Mouse (Mus musculus): ENCODE measurements around the gene Atg101.

Gene Atg101

DNA sequence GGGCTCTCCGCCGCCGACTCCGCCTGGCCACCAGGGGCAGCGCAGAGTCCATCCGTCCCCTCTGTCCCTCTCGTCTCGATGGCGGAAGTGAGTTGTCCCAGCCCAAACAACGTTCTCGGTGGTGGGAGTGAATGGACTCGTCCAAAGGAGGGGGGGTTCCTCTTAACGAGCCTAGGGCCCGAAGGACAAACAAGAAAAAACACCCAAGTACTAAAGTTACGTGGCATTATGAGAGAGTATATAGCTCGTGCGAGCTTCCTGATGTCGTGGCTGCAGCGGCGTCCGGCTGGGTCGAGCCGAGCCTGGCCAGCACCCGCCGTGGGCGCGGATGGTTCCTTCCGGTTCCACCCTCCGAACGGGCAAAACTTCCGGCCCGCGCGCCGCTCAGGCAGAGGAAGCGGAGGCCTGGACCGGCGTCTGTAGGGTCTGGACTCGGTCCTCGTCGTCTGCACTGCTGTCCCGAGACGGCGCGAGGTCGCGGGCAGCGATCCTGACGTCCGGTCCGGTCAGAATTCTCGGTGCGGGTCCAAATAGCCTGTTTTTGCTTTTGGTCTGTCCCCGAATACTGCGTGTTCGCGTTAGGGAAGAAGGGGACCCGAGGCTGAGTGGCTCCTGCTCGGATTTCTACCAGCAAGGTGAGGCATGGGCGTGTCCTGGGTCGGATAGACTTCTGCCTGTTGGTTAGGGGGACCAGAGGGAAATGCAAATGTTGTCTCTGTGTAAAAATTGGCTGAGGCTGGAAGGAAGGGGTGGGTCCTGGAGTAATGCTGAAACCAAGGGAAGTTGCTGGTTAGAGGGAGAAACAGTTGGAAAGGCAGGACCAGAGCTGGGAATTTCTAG, at the start of gene Atg101:
Gene Atg101 (plus strand): TSS at position 362 of the 840 bp plus-strand sequence.
- in situ Hi-C loops (cut with MboI, MseI), result loop anchor here (25.0 kb wide), 1 partner anchor 1103 kb away; no protein-coding TSS in a partner anchor

DNA sequence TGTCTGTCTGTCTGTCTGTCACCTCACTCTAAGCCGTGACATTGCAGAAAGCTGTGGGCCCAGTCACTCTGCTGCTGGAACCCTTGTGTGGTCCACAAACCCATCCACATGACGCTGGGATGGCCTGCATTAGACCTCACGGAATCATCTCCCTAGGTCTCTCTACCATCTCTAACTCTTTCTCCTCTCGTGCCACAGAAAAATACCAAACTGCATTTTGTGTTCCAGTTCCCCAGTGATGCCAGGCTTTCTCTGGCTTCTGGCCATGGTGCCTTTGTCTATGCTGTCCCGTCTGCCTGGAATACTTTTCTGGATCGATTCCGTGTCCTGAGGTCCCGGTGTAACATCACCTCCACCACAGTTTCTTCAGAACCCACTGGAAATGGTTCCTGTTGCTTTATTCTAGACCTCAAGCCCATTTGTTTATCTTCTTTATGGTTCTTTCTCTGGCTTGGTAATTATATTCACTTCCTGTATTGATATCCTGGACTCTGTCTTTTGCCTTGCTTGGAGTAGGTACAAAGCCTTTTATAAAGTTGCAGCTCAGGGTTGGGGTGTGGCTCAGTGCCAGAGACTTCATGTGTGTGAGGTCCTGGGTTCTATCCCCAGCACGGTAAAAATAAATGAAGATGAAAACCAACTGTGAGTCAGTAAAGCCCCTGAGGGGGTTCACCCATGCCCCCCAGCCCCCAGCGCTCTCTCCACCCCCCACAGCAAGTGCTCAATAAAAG, 49.3 kb upstream of the Atg101 start:
- in situ Hi-C loops (cut with MboI, MseI), result loop anchor here (5.0 kb wide), 1 partner anchor 42 kb away; no protein-coding TSS in a partner anchor

DNA sequence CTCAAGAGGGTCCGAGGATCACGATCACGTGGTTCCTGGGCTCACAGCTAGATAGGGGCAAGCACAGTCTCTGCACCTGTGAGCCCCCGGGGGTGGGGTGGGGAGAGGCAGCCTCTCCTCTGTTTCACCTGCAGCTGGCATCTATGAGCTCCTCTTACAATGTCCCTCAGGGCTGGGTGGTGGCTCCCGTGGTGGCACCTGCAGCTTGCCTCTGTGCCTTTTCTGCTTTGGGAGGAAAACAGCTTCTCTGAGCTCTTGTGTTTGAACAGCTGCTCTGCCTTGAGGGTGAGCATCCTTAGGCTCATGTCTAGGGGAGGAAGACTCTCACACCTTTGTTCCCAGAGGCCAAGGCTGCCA, 48.8 kb upstream of the Atg101 start:
- in situ Hi-C loops (cut with MboI, MseI), result loop anchor here (5.0 kb wide), 1 partner anchor 43 kb away; no protein-coding TSS in a partner anchor

DNA sequence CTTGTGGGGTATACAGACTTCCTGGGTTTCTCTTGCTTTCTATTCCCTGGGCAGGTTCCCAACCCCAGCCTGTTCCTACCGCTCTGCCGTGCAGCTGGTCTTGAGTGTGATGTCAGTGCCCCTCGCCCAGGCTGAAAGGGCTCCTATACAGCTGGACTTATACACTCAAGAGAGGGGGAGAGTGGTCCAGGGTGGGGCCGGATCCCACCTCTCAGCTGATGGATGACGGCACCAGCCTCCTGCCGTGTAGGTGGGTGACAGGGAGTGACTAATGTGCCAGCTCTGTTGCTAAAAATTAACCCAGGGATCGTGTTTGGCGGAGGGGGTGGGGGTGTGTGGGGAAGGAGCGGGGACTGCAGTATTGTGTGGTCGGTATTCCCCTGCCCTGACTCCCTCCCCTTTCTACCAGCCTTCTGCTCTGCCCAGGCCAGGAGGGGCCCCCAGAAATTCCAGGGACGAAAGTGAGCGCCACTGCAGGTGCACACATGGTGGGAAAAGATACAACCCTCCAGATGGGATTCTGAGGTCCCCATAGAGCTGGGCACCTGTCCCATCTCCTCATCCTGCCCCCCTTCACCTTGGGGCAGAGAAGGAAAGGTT, 48.2 kb upstream of the Atg101 start:
- in situ Hi-C loops (cut with MboI, MseI), result loop anchor here (5.0 kb wide), 1 partner anchor 44 kb away; no protein-coding TSS in a partner anchor

DNA sequence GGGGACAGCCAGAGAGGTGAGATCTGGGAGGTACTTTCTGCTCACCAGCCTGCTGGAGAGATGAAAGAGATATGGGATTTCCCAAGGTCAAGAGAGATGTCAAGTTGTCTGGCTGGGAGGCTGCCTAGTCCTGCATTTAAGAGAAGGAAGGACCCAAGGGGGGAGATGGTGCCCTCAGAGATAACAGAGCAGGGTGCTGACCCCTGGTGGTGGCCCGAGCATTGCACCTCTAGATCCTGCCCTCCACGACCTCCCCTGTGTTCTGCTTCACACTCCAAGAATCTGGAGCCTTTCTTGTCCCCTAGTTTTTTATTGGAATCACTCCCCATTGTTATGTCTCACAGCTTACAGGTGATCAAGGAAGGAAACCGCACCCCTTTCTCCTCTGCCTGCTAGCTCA, 47.2 kb upstream of the Atg101 start:
- in situ Hi-C loops (cut with MboI, MseI), result loop anchor here (5.0 kb wide), 1 partner anchor 45 kb away; no protein-coding TSS in a partner anchor

DNA sequence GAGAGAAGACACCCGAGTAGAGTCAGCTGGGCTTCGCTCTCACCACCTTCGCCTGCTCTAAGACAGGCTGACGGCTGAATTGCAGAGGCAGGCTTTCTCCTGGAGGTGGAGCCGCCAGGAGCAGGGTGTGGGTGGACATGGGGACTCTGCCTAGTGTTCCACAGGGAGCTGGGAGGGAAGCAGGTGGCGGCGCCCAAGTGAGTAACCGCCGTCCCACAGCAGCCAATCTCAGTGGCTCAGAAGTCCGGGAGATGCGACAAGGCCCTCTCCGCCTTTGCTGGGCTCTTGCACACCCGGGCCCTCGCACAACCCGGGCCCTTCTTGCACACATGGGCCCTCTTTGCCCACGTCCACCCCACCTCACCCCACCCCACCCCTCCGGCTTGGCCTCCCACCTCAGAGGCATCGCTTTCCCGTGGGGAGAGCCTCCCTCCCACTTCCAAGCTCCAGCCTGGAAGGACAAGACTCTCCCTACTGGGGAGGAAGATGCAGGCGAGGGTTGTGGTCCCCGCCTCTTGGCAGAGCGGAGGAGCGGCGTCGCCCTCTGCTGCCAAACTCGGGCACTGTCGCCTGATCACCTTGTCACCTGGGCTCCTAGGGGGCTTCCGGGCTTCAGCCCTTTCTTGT, 45.1 kb upstream of the Atg101 start:
- in situ Hi-C loops (cut with MboI, MseI), result loop anchor here (5.0 kb wide), 1 partner anchor 47 kb away; no protein-coding TSS in a partner anchor

DNA sequence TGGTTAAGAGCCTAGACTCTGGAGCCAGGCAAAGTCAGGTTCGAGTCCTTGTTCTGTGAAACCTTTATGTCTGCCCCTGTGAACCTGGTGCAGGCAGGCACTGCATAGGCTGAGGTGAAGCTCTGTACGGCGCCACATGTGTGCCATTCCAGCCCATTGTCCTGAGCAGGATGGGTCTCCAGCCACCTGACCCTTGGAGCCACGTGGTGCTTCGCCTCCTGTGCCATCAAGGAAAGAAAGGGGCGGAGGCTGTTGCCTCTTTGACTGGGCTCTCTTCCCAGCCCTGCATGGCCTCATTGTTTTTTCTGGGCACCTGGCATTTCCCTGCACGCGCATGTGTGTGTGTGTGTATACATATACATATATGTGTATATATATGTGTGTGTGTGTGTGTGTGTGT, 44.3 kb upstream of the Atg101 start:
- in situ Hi-C loops (cut with MboI, MseI), result loop anchor here (5.0 kb wide), 2 partner anchors 37 to 48 kb away; no protein-coding TSS in a partner anchor

DNA sequence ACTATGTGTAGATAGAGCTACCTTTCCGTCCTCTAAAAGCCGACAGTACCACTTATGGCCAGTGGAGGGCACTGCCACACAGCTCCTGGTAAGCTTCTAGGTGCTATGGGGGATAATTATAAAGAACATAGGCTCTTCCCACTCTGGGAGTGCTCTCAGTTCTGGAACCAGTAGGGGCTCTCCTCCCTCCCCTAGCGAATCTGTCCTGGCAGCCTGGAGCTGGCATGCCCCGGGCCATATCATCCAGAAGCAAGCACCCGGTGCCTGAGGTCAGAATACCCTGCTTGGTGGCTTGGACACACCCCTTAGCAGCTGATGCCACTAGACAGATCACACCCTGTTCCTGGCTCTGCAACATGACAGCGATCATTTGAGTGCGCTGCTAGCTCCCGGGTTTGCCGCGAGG, 43.3 kb upstream of the Atg101 start:
- in situ Hi-C loops (cut with MboI, MseI), result loop anchor here (5.0 kb wide), 1 partner anchor 36 kb away; no protein-coding TSS in a partner anchor

DNA sequence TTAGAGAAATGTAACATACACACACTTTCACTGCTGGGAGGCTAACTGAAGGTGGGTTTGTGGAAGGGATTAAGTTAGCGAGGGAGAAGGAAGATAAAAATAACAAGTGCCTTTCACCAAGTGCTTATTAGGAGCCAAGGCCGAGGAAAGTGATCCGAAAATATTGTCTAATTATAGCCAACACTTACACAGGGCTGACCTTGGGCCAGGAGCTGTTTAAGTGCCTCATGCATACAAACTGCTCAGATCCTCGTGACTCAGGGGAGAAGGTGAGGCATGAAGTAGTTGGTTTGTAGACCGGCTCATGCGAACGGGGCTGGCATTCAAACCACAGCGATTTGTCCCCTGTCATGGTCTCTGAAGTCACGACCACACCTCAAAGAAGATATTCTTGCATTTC, 42.8 kb upstream of the Atg101 start:
- in situ Hi-C loops (cut with MboI, MseI), result loop anchor here (5.0 kb wide), 1 partner anchor 36 kb away; no protein-coding TSS in a partner anchor

DNA sequence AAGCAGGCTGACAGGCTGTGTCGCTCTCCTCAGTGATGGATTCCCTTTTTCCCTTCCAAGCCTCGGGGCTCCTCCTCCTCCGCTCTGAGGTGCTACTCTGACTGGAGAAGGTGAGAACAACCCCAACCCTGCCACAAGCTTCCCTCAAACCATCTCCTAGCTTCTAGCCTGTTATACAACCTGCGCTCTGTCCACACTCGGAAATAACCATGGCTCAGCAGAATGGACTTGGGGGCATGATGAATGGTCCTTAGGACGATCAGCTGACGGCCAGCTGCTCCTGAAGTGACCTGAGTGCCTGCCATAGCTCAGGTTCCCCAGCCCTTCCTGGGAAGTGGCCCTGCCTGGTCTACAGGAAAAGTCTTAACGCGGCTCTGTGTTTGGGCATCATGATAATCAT, 42.2 kb upstream of the Atg101 start:
- in situ Hi-C loops (cut with MboI, MseI), result loop anchor here (5.0 kb wide), 1 partner anchor 35 kb away; no protein-coding TSS in a partner anchor

DNA sequence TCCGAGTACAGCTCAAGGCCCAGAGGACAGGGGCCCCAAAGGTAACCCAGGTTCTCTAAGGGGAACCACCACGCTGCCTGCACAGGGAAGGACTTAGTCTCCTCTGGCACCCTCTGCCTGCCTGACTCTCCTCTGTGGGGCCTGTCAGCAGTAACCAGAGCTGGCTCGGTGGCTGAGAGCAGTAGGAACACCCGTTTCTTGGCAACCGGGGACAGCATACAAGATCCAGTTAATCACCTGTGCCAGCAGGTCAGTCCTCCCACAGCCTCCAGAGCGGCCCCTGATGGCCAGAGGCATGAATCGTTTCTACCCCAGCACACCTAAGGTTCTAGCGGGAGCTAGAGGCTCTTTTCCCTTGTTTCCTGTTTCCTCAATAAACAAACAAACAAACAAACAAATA, 41.4 kb upstream of the Atg101 start:
- in situ Hi-C loops (cut with MboI, MseI), result loop anchor here (5.0 kb wide), 1 partner anchor 35 kb away; no protein-coding TSS in a partner anchor

DNA sequence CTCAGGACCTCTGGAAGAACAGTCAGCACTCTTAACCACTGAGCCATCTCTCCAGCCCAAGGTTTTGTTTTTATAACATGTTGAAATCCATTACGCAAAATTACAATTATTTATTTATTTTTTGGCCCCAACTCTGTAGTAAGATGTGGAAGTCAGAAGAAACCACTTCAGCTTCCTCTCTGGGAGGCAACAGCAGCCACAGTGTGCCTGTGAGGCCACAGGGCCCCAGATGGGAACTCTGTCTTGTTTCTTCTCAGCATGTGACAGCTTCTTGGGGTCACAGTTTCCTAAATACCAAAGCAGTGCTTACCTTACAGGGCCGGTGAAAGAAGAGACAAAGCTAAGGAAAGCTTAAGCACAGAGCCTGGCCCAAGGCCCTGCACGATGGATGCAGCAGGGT, 40.1 kb upstream of the Atg101 start:
- in situ Hi-C loops (cut with MboI, MseI), result loop anchor here (5.0 kb wide), 1 partner anchor 33 kb away; no protein-coding TSS in a partner anchor

DNA sequence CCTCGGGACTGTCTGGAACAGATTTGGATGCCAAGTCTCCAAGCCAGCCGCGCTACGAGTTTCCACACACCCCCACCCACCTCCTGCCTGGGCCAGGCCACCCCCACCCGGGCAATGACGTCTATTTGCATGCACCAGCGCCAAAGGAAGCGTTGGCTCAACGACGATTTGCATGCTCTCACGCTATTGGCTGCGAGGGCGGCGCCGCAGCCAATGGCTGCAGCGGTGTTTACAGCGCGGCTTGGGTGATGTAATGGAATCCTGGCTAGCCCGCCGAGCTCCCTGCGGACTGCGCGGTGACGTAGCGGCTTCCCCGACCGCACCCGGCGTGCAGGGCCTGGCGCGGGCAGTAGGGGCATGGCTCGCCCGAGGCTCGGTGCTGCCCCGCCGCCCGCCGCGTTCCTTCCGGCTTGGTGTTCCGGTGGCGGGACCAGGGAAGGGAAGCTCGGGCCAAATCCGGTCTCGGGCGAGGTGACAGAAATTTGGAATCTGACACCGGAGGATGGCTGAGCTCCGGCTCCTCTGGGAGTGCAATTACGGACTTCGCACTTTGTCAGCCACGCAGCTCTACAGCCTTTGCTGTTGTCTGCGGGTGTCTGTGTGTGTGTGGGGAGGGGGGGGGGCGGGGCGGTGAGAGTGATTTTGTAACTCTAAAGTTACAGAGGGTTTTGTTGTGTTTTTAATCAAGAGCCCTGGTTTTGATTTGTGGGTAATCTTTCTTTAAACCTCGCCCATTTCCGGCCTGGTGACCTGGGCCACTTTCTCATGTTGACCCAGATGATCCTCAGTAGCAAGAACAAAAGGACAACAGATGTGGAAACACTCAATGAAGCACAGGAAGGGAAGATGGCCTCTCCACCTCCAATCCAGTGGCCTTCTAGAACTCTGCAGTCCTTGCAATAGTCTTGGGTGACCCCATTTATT, 37.6 kb upstream of the Atg101 start:
- in situ Hi-C loops (cut with MboI, MseI), result no loop called here

DNA sequence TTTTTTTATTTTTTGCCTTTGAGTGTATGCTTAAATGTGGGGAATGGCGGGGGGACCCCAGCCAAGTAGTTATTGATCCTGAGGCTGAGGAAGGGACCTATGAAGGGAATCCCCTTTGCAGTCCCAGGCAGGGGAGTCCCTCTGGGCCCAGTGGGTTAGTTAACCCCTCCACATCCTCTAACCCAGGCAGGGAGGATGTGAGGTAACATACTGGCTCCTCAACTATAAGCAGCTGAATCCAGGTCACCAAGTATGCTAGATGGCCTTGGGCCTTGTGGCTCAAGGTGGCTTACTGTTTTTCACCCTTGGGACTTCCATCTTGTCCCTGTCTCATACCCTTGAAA, 36.9 kb upstream of the Atg101 start:
- in situ Hi-C loops (cut with MboI, MseI), result no loop called here

DNA sequence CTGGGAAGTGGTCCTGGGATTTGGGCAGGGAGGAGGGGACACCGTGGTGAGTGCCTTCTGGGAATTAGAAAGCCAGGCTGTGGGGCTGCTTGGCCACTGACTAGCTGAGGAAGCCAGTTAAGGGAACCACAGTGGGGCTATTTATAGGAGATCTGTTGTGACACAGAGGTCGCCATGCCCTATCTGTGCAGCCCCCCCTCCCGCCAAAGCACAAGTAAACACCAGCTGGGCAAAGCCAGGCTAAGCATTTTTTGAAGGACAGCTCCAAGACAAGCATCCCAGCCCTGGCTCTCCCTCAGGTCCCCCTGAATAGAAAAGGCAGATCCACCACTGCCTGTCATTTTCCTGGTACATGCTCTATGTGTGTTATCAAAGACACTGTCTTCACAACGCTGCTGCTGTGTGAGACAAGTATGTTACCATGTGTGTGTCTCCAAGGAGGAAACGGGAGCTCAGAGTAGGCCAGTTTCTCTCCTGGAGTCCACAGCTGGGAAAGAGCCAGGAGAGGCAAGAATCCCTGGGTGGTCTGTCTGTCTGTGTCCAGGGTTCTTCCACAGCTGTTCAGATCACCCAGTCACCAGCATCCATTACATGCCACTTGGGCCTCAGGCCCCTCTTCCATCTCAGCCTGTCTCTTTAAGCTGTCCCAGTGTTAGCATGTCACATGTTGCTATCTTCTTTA, 35.9 kb upstream of the Atg101 start:
- in situ Hi-C loops (cut with MboI, MseI), result no loop called here

DNA sequence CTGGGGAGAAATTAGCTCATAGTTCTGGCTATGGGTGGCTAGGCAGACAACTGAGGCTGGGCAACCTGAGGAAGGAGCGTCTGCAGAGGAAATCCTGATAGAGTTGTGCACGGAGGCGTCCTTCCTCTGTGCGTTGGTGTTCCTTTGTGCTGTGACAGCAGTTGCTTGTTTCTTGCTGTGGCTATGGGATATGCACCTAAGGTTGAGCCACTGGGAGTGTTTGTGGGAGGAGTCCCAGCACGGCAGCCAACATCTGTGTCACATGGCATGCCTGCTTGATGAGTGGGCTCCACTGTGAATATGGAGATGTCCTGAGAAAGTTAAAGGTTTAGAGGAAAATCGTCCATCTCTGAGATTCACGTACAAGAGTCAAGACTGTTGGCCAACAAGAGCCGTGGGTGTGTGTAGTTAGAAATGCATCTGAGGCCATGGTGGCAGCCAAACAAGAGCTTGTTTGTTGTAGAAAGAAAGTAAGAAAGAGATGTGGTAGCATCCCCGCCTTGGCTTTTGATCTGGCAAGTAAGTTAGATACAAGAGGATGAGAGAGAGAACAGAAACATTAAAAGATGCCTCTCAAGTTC, 33.8 kb upstream of the Atg101 start:
- in situ Hi-C loops (cut with MboI, MseI), result loop anchor here (10.0 to 25.0 kb wide), 3 partner anchors 496 to 1888 kb away; partner anchors contain the start of gene Fmnl3

DNA sequence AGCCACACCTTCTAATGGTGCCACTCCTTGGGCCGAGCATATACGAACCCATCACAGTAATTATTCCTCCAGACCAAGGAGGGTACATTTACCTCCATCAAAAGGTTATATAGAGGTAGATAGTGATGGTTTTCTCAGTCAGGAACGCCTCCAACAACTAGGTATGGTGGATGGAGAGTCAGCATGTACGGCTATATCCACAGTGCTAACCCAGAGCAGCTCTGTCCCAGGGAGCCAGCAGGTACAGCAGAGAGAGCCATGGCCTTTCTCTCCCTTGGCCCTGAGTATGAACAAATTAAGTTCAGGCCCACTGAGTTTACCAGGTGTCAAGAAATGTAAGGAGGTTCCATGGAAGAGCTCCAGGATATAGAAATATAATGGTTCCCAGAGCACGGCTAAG, 32.1 kb upstream of the Atg101 start:
- in situ Hi-C loops (cut with MboI, MseI), result loop anchor here (10.0 to 25.0 kb wide), 3 partner anchors 497 to 1890 kb away; partner anchors contain the start of gene Fmnl3

DNA sequence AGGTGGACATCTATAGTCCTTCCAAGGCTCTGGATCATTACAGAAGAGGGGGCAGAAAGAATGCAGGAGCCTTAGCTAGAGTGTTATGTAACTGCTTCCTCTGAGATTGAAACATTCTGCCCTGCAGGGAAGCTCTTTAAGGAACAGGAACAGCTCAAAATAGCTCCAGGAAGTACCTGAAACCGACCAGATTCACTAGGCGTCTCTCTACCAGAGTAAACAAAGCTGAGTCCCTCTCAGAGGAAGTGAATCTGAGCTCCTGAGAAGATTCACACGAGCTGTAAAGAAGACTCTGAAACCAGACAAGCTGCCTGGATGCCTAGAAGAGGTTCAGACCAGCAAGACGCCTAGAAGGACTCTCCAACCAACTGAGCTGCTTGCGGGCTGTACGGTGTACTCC, 31.5 kb upstream of the Atg101 start:
- in situ Hi-C loops (cut with MboI, MseI), result loop anchor here (10.0 to 25.0 kb wide), 3 partner anchors 498 to 1890 kb away; partner anchors contain the start of gene Fmnl3

DNA sequence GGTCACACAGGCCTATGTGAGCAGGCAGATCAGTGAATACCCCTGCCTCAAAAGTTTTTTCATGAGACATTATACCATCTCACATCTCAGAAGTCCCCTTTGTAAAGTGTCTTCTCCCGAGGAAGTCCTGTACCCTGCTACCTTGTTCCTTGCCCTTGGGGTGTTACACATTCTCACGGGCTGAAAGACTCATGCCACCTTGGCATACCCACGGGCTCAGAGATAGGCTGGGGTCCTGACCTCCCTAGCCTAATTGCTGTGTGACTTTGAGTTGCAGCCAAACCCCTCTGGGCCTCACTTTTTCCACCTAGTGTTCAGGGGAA, 30.5 kb upstream of the Atg101 start:
- in situ Hi-C loops (cut with MboI, MseI), result loop anchor here (10.0 to 25.0 kb wide), 3 partner anchors 499 to 1891 kb away; partner anchors contain the start of gene Fmnl3

Data from regulatory T cell (primary cell).